Mouse (Mus musculus) cerebellum, adult 2 months (tissue): ENCODE data around the gene Nt5dc1. TPM values are rescaled to one million over a fixed set of nuclear protein-coding genes. Genes with fewer than 3 reads are reported as not detected.
A peak's percentile ranks its signal among the peaks of the same experiment; 100 is the strongest.
"Not testable (repeated sequence)": the region's sequence is repeated elsewhere in the genome, so short reads cannot be mapped to it uniquely, and the experiment has no call there.

ENCODE experiments used
- DNase-seq, 2 experiments: peaks; one replicate each; pipeline ENCODE4 v3.0.0; 2021
- H3K27ac ChIP-seq: fragments of 200-500 bp; 2 replicates; pipeline ENCODE4 v1.5.1; 2012; ENCODE audit warnings: low read length, control low read depth, inconsistent platforms; ENCODE audit not compliant: insufficient read depth
- H3K27me3 ChIP-seq: fragments of 200-500 bp; 2 replicates; pipeline ENCODE4 v1.6.1; 2012; ENCODE audit warnings: inconsistent platforms, mild to moderate bottlenecking, low read length, moderate library complexity; ENCODE audit not compliant: control insufficient read depth, insufficient read depth
- H3K4me1 ChIP-seq: fragments of 200-500 bp; 2 replicates; pipeline ENCODE4 v1.6.1; 2011; ENCODE audit warnings: low read length; ENCODE audit not compliant: control insufficient read depth, insufficient read depth
- H3K4me3 ChIP-seq: fragments of 200-500 bp; replicated peaks from 2 replicates; pipeline ENCODE3; 2011; ENCODE audit warnings: mild to moderate bottlenecking, low read depth, low read length, control low read depth; ENCODE audit not compliant: insufficient read depth
- CTCF ChIP-seq: fragments of 200-500 bp; IDR thresholded peaks from 2 replicates; pipeline ENCODE4 v1.5.1; 2011; ENCODE audit warnings: low read depth, mild to moderate bottlenecking, control low read depth, low read length, moderate library complexity, borderline replicate concordance; ENCODE audit not compliant: insufficient read depth
- POLR2A ChIP-seq: fragments of 200-500 bp; IDR thresholded peaks from 2 replicates; pipeline ENCODE4 v1.6.1; 2011; ENCODE audit warnings: low read length, control low read depth, borderline replicate concordance; ENCODE audit not compliant: insufficient read depth
- WGBS: fragments of 180-500 bp; shearing (Covaris S2); methylation state at CpG from one replicate; pipeline ENCODE4 v1.1.7; 2018; 5-methylcytosine and 5-hydroxymethylcytosine counted together
- polyA plus RNA-seq: library from polyadenylated mRNA; depleted of rRNA; stranded (reverse); fragments of >200 nt; gene quantifications from 2 replicates; pipeline ENCODE4 v1.2.3, GENCODE M21; 2012; rRNA removed

The Nt5dc1 gene
- 2.0 and 2.5 TPM in 2 replicates for polyA plus RNA-seq

GRCm38 (mm10) chr10:34418204-34418756 lies at the start of gene Nt5dc1:
Gene Nt5dc1, minus strand, starts transcription at chr10:34418552.
- Histone ChIP-seq H3K4me3 (peak within 1 kb of the TSS; percentile 86), H3K27ac (no peak within 1 kb of the TSS), H3K4me1 (no peaks in the 10 kb centered on the region), H3K27me3 (no peaks in the 10 kb centered on the region)
- peak; percentile 89 to 93 for DNase-seq
- peak; percentile 61; the same call in 1 of the 2 replicates for TF ChIP-seq POLR2A
- no peak for TF ChIP-seq CTCF
- under 1% methylated on average over 49 of the region's 49 CpGs for WGBS

- TF ChIP-seq CTCF (no peak), POLR2A (no peak)
- H3K27ac ChIP-seq: no peak overlapping the region
- no peaks in the 10 kb centered on the region for H3K27me3 ChIP-seq
- no peaks in the 10 kb centered on the region for H3K4me1 ChIP-seq
- DNase-seq: no peak
- no peak overlapping the region for H3K4me3 ChIP-seq
- WGBS: 98% methylated on average over 4 of the region's 4 CpGs
These were observed 46.0 kb upstream of the Nt5dc1 start for GRCm38 (mm10) chr10:34464321-34464720.

GRCm38 (mm10) chr10:34461451-34461850 lies 43.1 kb upstream of the Nt5dc1 start:
- Histone ChIP-seq H3K4me3 (no peak overlapping the region), H3K4me1 (no peaks in the 10 kb centered on the region), H3K27me3 (no peaks in the 10 kb centered on the region), H3K27ac (no peak overlapping the region)
- DNase-seq: no peak
- TF ChIP-seq CTCF (no peak), POLR2A (no peak)
- 10% methylated on average over 4 of the region's 4 CpGs for WGBS

GRCm38 (mm10) chr10:34449469-34449868 lies 31.1 kb upstream of the Nt5dc1 start:
- TF ChIP-seq POLR2A (no peak), CTCF (no peak)
- no peak for DNase-seq
- 83% methylated on average over 1 of the region's 1 CpGs for WGBS
- no peak overlapping the region for H3K27ac ChIP-seq
- no peaks in the 10 kb centered on the region for H3K27me3 ChIP-seq
- no peaks in the 10 kb centered on the region for H3K4me1 ChIP-seq
- H3K4me3 ChIP-seq: no peak overlapping the region

GRCm38 (mm10) chr10:34434191-34434590 lies 15.8 kb upstream of the Nt5dc1 start:
- H3K27ac ChIP-seq, H3K4me3 ChIP-seq, DNase-seq, H3K27me3 ChIP-seq, H3K4me1 ChIP-seq: not testable (repeated sequence)
- 97% methylated on average over 6 of the region's 14 CpGs for WGBS

- no peak overlapping the region for H3K27ac ChIP-seq
- DNase-seq: no peak
- no peaks in the 10 kb centered on the region for H3K27me3 ChIP-seq
- H3K4me1 ChIP-seq: no peaks in the 10 kb centered on the region
- H3K4me3 ChIP-seq: no peak overlapping the region
- TF ChIP-seq POLR2A (no peak), CTCF (no peak)
These were observed 13.4 kb upstream of the Nt5dc1 start for GRCm38 (mm10) chr10:34431783-34432182.

GRCm38 (mm10) chr10:34418794-34419193 lies 442 bp upstream of the Nt5dc1 start:
- not testable (repeated sequence) for H3K4me1 ChIP-seq, H3K27ac ChIP-seq, H3K27me3 ChIP-seq, DNase-seq
- peak overlapping the region; percentile 86 for H3K4me3 ChIP-seq
- WGBS: 57% methylated on average over 4 of the region's 4 CpGs

GRCm38 (mm10) chr10:34399267-34399666 lies 19.1 kb downstream of the Nt5dc1 start:
- Histone ChIP-seq H3K4me1 (no peaks in the 10 kb centered on the region), H3K27ac (no peak overlapping the region), H3K27me3 (no peaks in the 10 kb centered on the region), H3K4me3 (no peak overlapping the region)
- no peak for DNase-seq
- no peak for TF ChIP-seq CTCF
- no peak for TF ChIP-seq POLR2A
